Mouse (Mus musculus) forebrain, embryonic 12.5 days (tissue): ENCODE results near the gene Tbc1d1. TPM values are rescaled to one million over a fixed set of nuclear protein-coding genes. Genes with fewer than 3 reads are reported as not detected.
"Not testable (repeated sequence)": the region's sequence is repeated elsewhere in the genome, so short reads cannot be mapped to it uniquely, and the experiment has no call there.

Experiments
- ATAC-seq: fragments of 200-750 bp; cut with Nextera tagmentation; 2 replicates; pipeline ENCODE4 v1.8.0; 2017; ENCODE audit warnings: moderate TSS enrichment; ENCODE audit not compliant: low FRiP score
- H3K27ac ChIP-seq: fragments of 300-500 bp; sonication (generic); 2 replicates; pipeline ENCODE4 v1.5.1; 2016; ENCODE audit warnings: mild to moderate bottlenecking
- H3K27me3 ChIP-seq: fragments of 300-500 bp; sonication (generic); 2 replicates; pipeline ENCODE4 v1.6.1; 2016; ENCODE audit warnings: mild to moderate bottlenecking
- H3K36me3 ChIP-seq: fragments of 300-500 bp; sonication (generic); replicated peaks from 2 replicates; pipeline ENCODE4 v1.6.1; 2016; ENCODE audit warnings: mild to moderate bottlenecking
- H3K4me1 ChIP-seq: fragments of 300-500 bp; sonication (generic); 2 replicates; pipeline ENCODE4 v1.6.1; 2016
- H3K4me2 ChIP-seq: fragments of 300-500 bp; sonication (generic); 2 replicates; pipeline ENCODE4 v1.6.1; 2016; ENCODE audit warnings: mild to moderate bottlenecking, moderate library complexity
- H3K4me3 ChIP-seq: fragments of 300-500 bp; sonication (generic); replicated peaks from 2 replicates; pipeline ENCODE4 v1.5.1; 2016; ENCODE audit warnings: mild to moderate bottlenecking
- H3K9ac ChIP-seq: fragments of 300-500 bp; sonication (generic); 2 replicates; pipeline ENCODE4 v1.6.1; 2016; ENCODE audit warnings: mild to moderate bottlenecking
- H3K9me3 ChIP-seq: fragments of 300-500 bp; sonication (generic); 2 replicates; pipeline ENCODE4 v1.6.1; 2016
- WGBS: fragments of 180-500 bp; shearing (Covaris S2); methylation state at CpG from one replicate; pipeline ENCODE4 v1.1.7; 2016; 5-methylcytosine and 5-hydroxymethylcytosine counted together
- polyA plus RNA-seq: library from polyadenylated mRNA; unstranded; fragments of >200 nt; fragmentation: Nextera tagmentation; extraction: Ambion mirVana; gene quantifications from 2 replicates; pipeline ENCODE4 v1.2.1, GENCODE M21; 2016

The Tbc1d1 gene
- polyA plus RNA-seq, 1 experiment from 2014 or later, result 25.3 TPM

GRCm38 (mm10) chr5:64323286-64323685 is 167.2 kb downstream of the Tbc1d1 start:
- Histone ChIP-seq H3K9ac (no peak overlapping the region), H3K4me1 (peaks cover 16% of the 10 kb centered on the region), H3K9me3 (no peaks in the 10 kb centered on the region), H3K27me3 (no peaks in the 10 kb centered on the region), H3K27ac (no peak overlapping the region), H3K36me3 (peaks cover 21% of the 10 kb centered on the region), H3K4me2 (no peak overlapping the region), H3K4me3 (no peak overlapping the region)
- ATAC-seq, result no peak
- WGBS, result 91% methylated on average over 4 of the region's 4 CpGs

GRCm38 (mm10) chr5:64324353-64324752 is 168.2 kb downstream of the Tbc1d1 start:
- Histone ChIP-seq H3K27ac (no peak overlapping the region), H3K4me3 (no peak overlapping the region), H3K9me3 (no peaks in the 10 kb centered on the region), H3K9ac (no peak overlapping the region), H3K4me1 (peaks cover 17% of the 10 kb centered on the region), H3K4me2 (no peak overlapping the region), H3K36me3 (peaks cover 29% of the 10 kb centered on the region), H3K27me3 (no peaks in the 10 kb centered on the region)
- 93% methylated on average over 12 of the region's 12 CpGs for WGBS
- no peak for ATAC-seq

GRCm38 (mm10) chr5:64324920-64325319 is 168.8 kb downstream of the Tbc1d1 start:
- Histone ChIP-seq H3K9ac (no peak overlapping the region), H3K4me3 (no peak overlapping the region), H3K27me3 (no peaks in the 10 kb centered on the region), H3K36me3 (peaks cover 31% of the 10 kb centered on the region), H3K4me2 (no peak overlapping the region), H3K9me3 (no peaks in the 10 kb centered on the region), H3K4me1 (peaks cover 21% of the 10 kb centered on the region), H3K27ac (no peak overlapping the region)
- no peak for ATAC-seq
- 82% methylated on average over 8 of the region's 8 CpGs for WGBS

GRCm38 (mm10) chr5:64325741-64326355 is 169.7 kb downstream of the Tbc1d1 start:
- Histone ChIP-seq H3K36me3 (peaks cover 29% of the 10 kb centered on the region), H3K4me2 (no peak overlapping the region), H3K9ac (no peak overlapping the region), H3K27ac (no peak overlapping the region), H3K4me1 (peaks cover 21% of the 10 kb centered on the region), H3K9me3 (no peaks in the 10 kb centered on the region), H3K4me3 (no peak overlapping the region), H3K27me3 (no peaks in the 10 kb centered on the region)
- WGBS, result 87% methylated on average over 5 of the region's 5 CpGs
- ATAC-seq, result no peak

- WGBS, result 77% methylated on average over 7 of the region's 7 CpGs
- H3K9me3 ChIP-seq, result no peaks in the 10 kb centered on the region
- no peak overlapping the region for H3K27ac ChIP-seq
- H3K27me3 ChIP-seq, result no peaks in the 10 kb centered on the region
- no peak for ATAC-seq
- no peak overlapping the region for H3K4me2 ChIP-seq
- H3K4me1 ChIP-seq, result peaks cover 21% of the 10 kb centered on the region
- no peak overlapping the region for H3K4me3 ChIP-seq
- H3K36me3 ChIP-seq, result peaks cover 26% of the 10 kb centered on the region
- H3K9ac ChIP-seq, result no peak overlapping the region
These were observed 170.5 kb downstream of the Tbc1d1 start for GRCm38 (mm10) chr5:64326427-64327181.

- ATAC-seq, result no peak
- H3K4me3 ChIP-seq, result no peak overlapping the region
- H3K9me3 ChIP-seq, result no peaks in the 10 kb centered on the region
- H3K36me3 ChIP-seq, result peaks cover 26% of the 10 kb centered on the region
- no peak overlapping the region for H3K9ac ChIP-seq
- WGBS, result 72% methylated on average over 7 of the region's 7 CpGs
- H3K27ac ChIP-seq, result 0 out of 2 replicates have a peak overlapping the region, but pooled peaks have one; percentile 53
- H3K4me1 ChIP-seq, result peaks cover 21% of the 10 kb centered on the region
- H3K4me2 ChIP-seq, result no peak overlapping the region
- H3K27me3 ChIP-seq, result no peaks in the 10 kb centered on the region
These were observed 171.3 kb downstream of the Tbc1d1 start for GRCm38 (mm10) chr5:64327212-64327902.

- WGBS, result 25% methylated on average over 7 of the region's 7 CpGs
- Histone ChIP-seq H3K27ac (peak overlapping the region; percentile 38), H3K4me1 (peaks cover 10% of the 10 kb centered on the region), H3K4me2 (no peak overlapping the region), H3K9me3 (no peaks in the 10 kb centered on the region), H3K36me3 (peaks cover 20% of the 10 kb centered on the region), H3K9ac (no peak overlapping the region), H3K4me3 (no peak overlapping the region), H3K27me3 (no peaks in the 10 kb centered on the region)
- peak; percentile 65 for ATAC-seq
These were observed 180.8 kb downstream of the Tbc1d1 start for GRCm38 (mm10) chr5:64336767-64337408.

GRCm38 (mm10) chr5:64338795-64339194 is 182.7 kb downstream of the Tbc1d1 start:
- not testable (repeated sequence) for H3K27ac ChIP-seq, ATAC-seq, H3K27me3 ChIP-seq, H3K4me2 ChIP-seq, H3K9ac ChIP-seq, H3K4me3 ChIP-seq, H3K9me3 ChIP-seq
- H3K36me3 ChIP-seq, result peaks cover 21% of the 10 kb centered on the region
- WGBS, result 83% methylated on average over 6 of the region's 6 CpGs
- peaks cover 11% of the 10 kb centered on the region for H3K4me1 ChIP-seq

GRCm38 (mm10) chr5:64340366-64340765 is 184.3 kb downstream of the Tbc1d1 start:
- Histone ChIP-seq H3K9me3 (no peaks in the 10 kb centered on the region), H3K4me2 (no peak overlapping the region), H3K27me3 (no peaks in the 10 kb centered on the region), H3K4me1 (peaks cover 26% of the 10 kb centered on the region), H3K36me3 (peaks cover 17% of the 10 kb centered on the region; the same call in 1 of the 2 replicates), H3K4me3 (no peak overlapping the region), H3K27ac (no peak overlapping the region), H3K9ac (no peak overlapping the region)
- ATAC-seq, result no peak
- WGBS, result 93% methylated on average over 3 of the region's 3 CpGs

GRCm38 (mm10) chr5:64341671-64342070 is 185.6 kb downstream of the Tbc1d1 start:
- peaks cover 26% of the 10 kb centered on the region; the same call in 1 of the 2 replicates for H3K36me3 ChIP-seq
- H3K4me2 ChIP-seq, result no peak overlapping the region
- ATAC-seq, result no peak
- H3K4me1 ChIP-seq, result peaks cover 30% of the 10 kb centered on the region
- 97% methylated on average over 3 of the region's 3 CpGs for WGBS
- H3K9ac ChIP-seq, result no peak overlapping the region
- H3K27ac ChIP-seq, result no peak overlapping the region
- no peaks in the 10 kb centered on the region for H3K27me3 ChIP-seq
- no peak overlapping the region for H3K4me3 ChIP-seq
- H3K9me3 ChIP-seq, result no peaks in the 10 kb centered on the region

- Histone ChIP-seq H3K4me3 (no peak overlapping the region), H3K27ac (no peak overlapping the region)
These were observed 186.0 kb downstream of the Tbc1d1 start for GRCm38 (mm10) chr5:64342138-64342537.

More at GRCm38 (mm10) chr5:64342138-64342537, 186.0 kb downstream of the Tbc1d1 start:
- H3K36me3 ChIP-seq, result peaks cover 26% of the 10 kb centered on the region; the same call in 1 of the 2 replicates
- H3K27me3 ChIP-seq, result no peaks in the 10 kb centered on the region
- H3K9me3 ChIP-seq, result no peaks in the 10 kb centered on the region
- no peak for ATAC-seq
- WGBS, result 92% methylated on average over 10 of the region's 10 CpGs
- peaks cover 25% of the 10 kb centered on the region for H3K4me1 ChIP-seq
- H3K4me2 ChIP-seq, result no peak overlapping the region
- H3K9ac ChIP-seq, result no peak overlapping the region
